Mouse (Mus musculus): ENCODE results near the gene Tll2.

- TF ChIP-seq CTCF (IDR thresholded peaks at IDR 0.05; ENCODE audit: extremely low read depth, insufficient read depth, low read length) = no peak
- TF ChIP-seq POLR2A (IDR thresholded peaks at IDR 0.05; ENCODE audit: extremely low read depth, insufficient read depth, low read length) = no peak
Measured at GRCm38 (mm10) chr19:41176881-41177280, 29.8 kb downstream of the Tll2 start.
